Mouse (Mus musculus) G1E (cell line): ENCODE data around the gene Zfp36l1. TPM values are rescaled to one million over a fixed set of nuclear protein-coding genes. Genes with fewer than 3 reads are reported as not detected.

ENCODE experiments used
- ATAC-seq: 2 replicates; pipeline ENCODE4 v1.8.0; 2016; ENCODE audit warnings: mild to moderate bottlenecking; ENCODE audit not compliant: insufficient number of reproducible peaks, poor library complexity, low FRiP score, severe bottlenecking; ENCODE audit errors: extremely low read depth
- DNase-seq: peaks from one replicate; pipeline ENCODE4 v3.0.0; 2012; ENCODE audit warnings: low spot score
- H3K27me3 ChIP-seq: 2 replicates; pipeline ENCODE4 v1.6.1; 2012; ENCODE audit warnings: mild to moderate bottlenecking, low read length, inconsistent platforms; ENCODE audit not compliant: insufficient read depth
- H3K36me3 ChIP-seq: replicated peaks from 2 replicates; pipeline ENCODE3; 2012; ENCODE audit warnings: mild to moderate bottlenecking, inconsistent platforms
- H3K4me1 ChIP-seq: 2 replicates; pipeline ENCODE4 v1.6.1; 2012; ENCODE audit warnings: low read depth, low read length, inconsistent platforms, mixed read lengths; ENCODE audit not compliant: insufficient read depth
- H3K4me3 ChIP-seq: 2 replicates; pipeline ENCODE4 v1.5.1; 2012; ENCODE audit warnings: low read depth, mild to moderate bottlenecking, inconsistent platforms, low read length, moderate library complexity, mixed read lengths
- H3K9me3 ChIP-seq: replicated peaks from 2 replicates; pipeline ENCODE4 v1.6.1; 2012; ENCODE audit warnings: inconsistent platforms
- CTCF ChIP-seq: IDR thresholded peaks from 2 replicates; pipeline ENCODE4 v1.5.1; 2012; ENCODE audit warnings: low read depth, low read length, inconsistent platforms, mixed read lengths
- GATA1 ChIP-seq: IDR thresholded peaks from 2 replicates; pipeline ENCODE4 v1.6.1; 2012; ENCODE audit warnings: borderline replicate concordance, low read length, inconsistent platforms, mixed read lengths
- GATA2 ChIP-seq: IDR thresholded peaks from 2 replicates; pipeline ENCODE4 v1.6.1; 2012; ENCODE audit warnings: low read depth, low read length, inconsistent platforms, borderline replicate concordance
- POLR2AphosphoS5 ChIP-seq: IDR thresholded peaks from 2 replicates; pipeline ENCODE4 v1.6.1; 2012; ENCODE audit warnings: low read depth, low read length, inconsistent platforms; ENCODE audit not compliant: insufficient replicate concordance
- TAL1 ChIP-seq: conservative IDR thresholded peaks from 2 replicates; pipeline ENCODE4 v1.6.1; 2012; ENCODE audit warnings: low read depth, low read length, inconsistent platforms, mixed read lengths
- polyA plus RNA-seq: library from polyadenylated mRNA; stranded (reverse); fragments of >175 nt; gene quantifications from 2 replicates; pipeline ENCODE4 v1.2.3, GENCODE M21; 2012
- total RNA-seq, 2 experiments: library from RNA; stranded (forward) in 1 of 2; stranded (reverse) in 1 of 2; fragments of 200-1000 nt in 1 of 2; fragments of >200 nt in 1 of 2; fragmentation: Nextera tagmentation in 1 of 2; gene quantifications; 2 replicates each; pipeline ENCODE4 v1.2.3; 2014 to 2017

The Zfp36l1 gene
- total and polyA plus RNA-seq, 3 experiments = 40.3 to 357 (median 281) TPM

GRCm38 (mm10) chr12:80082730-80083129 lies 30.1 kb downstream of the Zfp36l1 start:
- no peak for DNase-seq
- no peak for TF ChIP-seq POLR2AphosphoS5
- TF ChIP-seq GATA1 = no peak
- no peak for TF ChIP-seq GATA2
- no peak for TF ChIP-seq TAL1
- TF ChIP-seq CTCF = no peak
- no peak for ATAC-seq
- Histone ChIP-seq H3K4me3 (no peak overlapping the region; the same call in 1 of the 2 replicates), H3K27me3 (peaks cover 2% of the 10 kb centered on the region; the same call in 1 of the 2 replicates), H3K9me3 (no peaks in the 10 kb centered on the region), H3K36me3 (no peaks in the 10 kb centered on the region), H3K4me1 (peaks cover 33% of the 10 kb centered on the region)

- peaks cover 33% of the 10 kb centered on the region for H3K4me1 ChIP-seq
- TF ChIP-seq TAL1 (no peak), CTCF (no peak), GATA2 (no peak), GATA1 (no peak), POLR2AphosphoS5 (no peak)
- ATAC-seq = no peak
Observed at GRCm38 (mm10) chr12:80081440-80081839, 31.4 kb downstream of the Zfp36l1 start.

GRCm38 (mm10) chr12:80079937-80080336 lies 32.9 kb downstream of the Zfp36l1 start:
- TF ChIP-seq CTCF (no peak), TAL1 (no peak), POLR2AphosphoS5 (no peak), GATA1 (no peak), GATA2 (no peak)
- Histone ChIP-seq H3K4me3 (no peak overlapping the region), H3K36me3 (no peaks in the 10 kb centered on the region), H3K4me1 (peaks cover 33% of the 10 kb centered on the region), H3K27me3 (peaks cover 18% of the 10 kb centered on the region), H3K9me3 (no peaks in the 10 kb centered on the region)
- DNase-seq = no peak
- no peak for ATAC-seq

More at GRCm38 (mm10) chr12:80081440-80081839, 31.4 kb downstream of the Zfp36l1 start:
- H3K9me3 ChIP-seq = no peaks in the 10 kb centered on the region
- peaks cover 6% of the 10 kb centered on the region for H3K27me3 ChIP-seq
- DNase-seq = no peak
- H3K4me3 ChIP-seq = no peak overlapping the region
- no peaks in the 10 kb centered on the region for H3K36me3 ChIP-seq

DNA sequence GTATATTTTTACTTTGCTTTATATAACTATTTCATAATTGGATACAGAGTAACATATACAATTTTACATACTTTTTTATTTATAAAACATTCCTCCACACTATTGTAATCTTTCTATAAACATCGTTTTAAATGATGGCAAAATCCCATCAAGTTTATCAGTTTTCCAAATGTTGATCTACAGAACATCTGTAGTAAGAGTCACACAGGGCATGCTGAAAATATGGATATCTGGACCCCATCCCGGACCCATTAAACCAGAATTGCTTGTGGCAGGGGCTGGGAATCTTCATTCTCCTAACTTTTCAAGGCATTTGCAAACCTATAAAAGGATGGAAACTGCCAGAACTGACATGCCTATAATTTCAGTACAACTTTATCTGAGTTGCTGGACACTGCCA lies 38.5 kb downstream of the Zfp36l1 start:
- no peaks in the 10 kb centered on the region for H3K36me3 ChIP-seq
- H3K9me3 ChIP-seq = no peaks in the 10 kb centered on the region
- TF ChIP-seq CTCF = no peak
- no peak for TF ChIP-seq POLR2AphosphoS5
- no peak for TF ChIP-seq GATA2
- no peak for TF ChIP-seq GATA1
- no peak for TF ChIP-seq TAL1
- peaks cover 5% of the 10 kb centered on the region; the same call in 1 of the 2 replicates for H3K4me1 ChIP-seq
- ATAC-seq = no peak
- DNase-seq = no peak
- no peak overlapping the region for H3K4me3 ChIP-seq
- H3K27me3 ChIP-seq = peaks cover 18% of the 10 kb centered on the region

DNA sequence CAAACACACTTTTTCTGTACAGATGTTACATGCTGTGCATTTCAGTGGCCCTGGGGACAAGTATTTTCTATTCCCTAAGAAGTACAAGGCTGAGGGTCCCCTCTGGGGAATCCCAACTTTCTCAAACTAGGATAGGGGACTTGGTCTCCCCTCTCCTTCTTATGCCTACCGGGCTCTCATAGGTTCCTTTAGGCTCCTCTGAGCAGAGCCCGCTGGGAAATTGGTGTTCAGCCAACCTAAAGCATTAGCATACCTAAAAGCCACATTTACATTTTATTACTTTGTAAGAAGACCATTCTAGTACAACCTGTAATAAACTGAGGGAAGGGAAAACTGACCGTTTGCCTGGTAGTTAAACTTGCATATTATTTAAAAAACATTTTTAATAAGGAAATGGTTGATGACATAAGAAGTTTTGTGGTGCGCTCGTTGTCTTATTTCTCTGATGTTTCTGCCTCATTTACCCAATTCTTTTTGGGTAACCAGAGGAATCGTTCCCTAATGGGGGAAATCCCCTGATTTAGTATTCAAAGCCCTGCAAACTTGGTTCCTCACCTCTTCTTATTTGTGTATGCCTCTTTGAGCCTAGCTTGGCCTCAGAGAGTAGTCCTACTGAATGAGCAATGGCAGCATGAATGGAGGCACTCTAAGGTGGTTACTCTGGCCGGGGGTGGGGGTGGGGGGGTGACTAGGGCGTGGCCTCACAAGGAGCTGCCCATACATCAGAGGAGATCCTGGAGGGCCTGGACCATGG lies 42.1 kb downstream of the Zfp36l1 start:
- H3K4me1 ChIP-seq = peaks cover 18% of the 10 kb centered on the region

GRCm38 (mm10) chr12:80069040-80069439 lies 43.8 kb downstream of the Zfp36l1 start:
- Histone ChIP-seq H3K27me3 (no peaks in the 10 kb centered on the region), H3K4me3 (no peak overlapping the region), H3K4me1 (peaks cover 32% of the 10 kb centered on the region), H3K36me3 (no peaks in the 10 kb centered on the region), H3K9me3 (no peaks in the 10 kb centered on the region)
- ATAC-seq (no peak), DNase-seq (no peak)
- TF ChIP-seq GATA2 = no peak
- TF ChIP-seq TAL1 = no peak
- TF ChIP-seq POLR2AphosphoS5 = no peak
- no peak for TF ChIP-seq CTCF
- no peak for TF ChIP-seq GATA1

More for the DNA sequence above, 42.1 kb downstream of the Zfp36l1 start:
- no peak overlapping the region for H3K4me3 ChIP-seq
- ATAC-seq (no peak), DNase-seq (no peak)
- H3K9me3 ChIP-seq = no peaks in the 10 kb centered on the region
- TF ChIP-seq GATA2 = no peak
- TF ChIP-seq CTCF = no peak
- no peak for TF ChIP-seq TAL1
- no peak for TF ChIP-seq GATA1
- no peak for TF ChIP-seq POLR2AphosphoS5
- no peaks in the 10 kb centered on the region for H3K36me3 ChIP-seq
- peaks cover 5% of the 10 kb centered on the region; the same call in 1 of the 2 replicates for H3K27me3 ChIP-seq
